Mouse (Mus musculus) spleen, postnatal 36 days (tissue): ENCODE results near the gene Lce1l.
"Not testable (repeated sequence)": the region's sequence is repeated elsewhere in the genome, so short reads cannot be mapped to it uniquely, and the experiment has no call there.

Experiments
- DNase-seq, 2 experiments: peaks; one replicate each; pipeline ENCODE4 v3.0.0; 2022; ENCODE audit warnings: low spot score in 2 of 2, mixed read lengths in 1 of 2

Gene Lce1l

DNA sequence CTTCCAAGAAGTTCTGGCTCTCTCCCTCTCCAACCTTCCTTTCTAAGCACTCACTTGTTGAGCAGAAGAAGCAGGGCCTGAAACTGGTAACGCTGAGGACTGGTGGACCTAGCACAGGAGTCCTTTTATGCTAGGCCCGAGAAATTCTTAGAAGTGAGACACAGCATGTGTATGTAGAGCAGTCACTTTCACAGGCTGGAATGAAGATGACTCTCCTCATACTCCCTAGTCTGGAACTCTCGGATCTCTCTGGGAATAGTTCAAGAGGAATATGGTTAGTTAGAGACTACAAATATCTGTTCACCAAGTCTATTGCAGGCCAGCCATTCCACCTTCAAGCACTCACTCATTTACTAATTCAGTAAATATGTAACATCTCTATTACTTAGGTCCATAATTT lies at the start of gene Lce1l:
TSS of gene Lce1l (minus strand) at position 101 of the 400 bp plus-strand sequence.
- no peak for DNase-seq

DNA sequence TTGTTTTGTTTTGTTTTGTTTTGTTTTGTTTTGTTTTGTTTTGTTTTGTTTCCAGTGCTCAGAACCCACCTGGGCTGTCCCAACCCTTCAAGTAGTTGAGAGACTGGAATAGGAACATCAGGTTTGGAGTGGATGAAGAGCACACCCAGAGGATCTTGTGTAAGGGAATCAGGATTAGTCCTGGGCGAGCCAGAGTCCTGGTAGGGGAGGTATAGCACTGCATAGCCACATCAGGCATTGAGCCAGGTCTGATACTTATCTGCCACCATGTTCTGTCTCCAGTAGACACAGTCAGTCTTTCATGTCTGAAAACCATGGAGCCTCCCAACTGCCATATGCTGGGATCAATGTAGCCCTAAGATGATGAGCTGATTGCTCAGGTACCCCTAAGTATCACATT lies 43.4 kb upstream of the Lce1l start:
- no peak for DNase-seq

DNA sequence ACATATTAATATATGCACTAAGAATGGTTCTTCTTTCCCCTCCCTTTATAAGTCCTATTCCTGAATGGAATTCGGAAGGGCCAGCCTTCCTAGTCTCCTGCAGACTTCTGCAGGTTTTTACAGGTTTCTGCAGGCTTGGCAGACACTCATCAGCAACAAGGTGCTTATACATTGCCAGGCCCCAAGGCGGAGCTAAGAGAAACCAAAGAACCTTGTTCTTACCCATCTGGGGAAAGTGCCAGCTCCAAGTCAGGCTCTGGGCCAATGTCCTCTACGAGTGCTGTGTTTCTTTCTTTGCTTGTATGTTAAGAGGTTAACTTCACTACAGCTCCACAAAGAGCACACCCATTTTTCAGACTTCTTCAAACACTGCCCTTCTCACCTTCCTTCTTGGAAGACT lies 43.0 kb upstream of the Lce1l start:
- no peak for DNase-seq

DNA sequence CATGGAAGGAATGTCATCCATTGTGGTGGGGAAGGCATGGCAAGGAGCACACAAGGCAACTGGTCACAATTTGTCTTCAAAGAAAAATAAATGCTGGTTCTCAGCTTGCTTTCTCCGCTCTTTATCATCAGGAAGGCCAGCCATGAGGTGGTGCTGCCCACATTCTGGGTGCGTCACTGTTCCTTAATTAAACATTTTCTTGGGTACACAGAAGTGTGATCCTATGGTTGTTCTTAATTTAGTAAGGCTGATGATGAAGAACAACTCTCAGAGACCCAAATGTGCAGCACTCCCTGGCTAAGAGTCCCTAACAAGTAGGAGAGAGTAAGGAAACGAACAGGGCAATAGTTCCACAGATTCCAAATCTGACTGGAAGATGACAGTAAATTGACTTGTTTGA lies 23.1 kb upstream of the Lce1l start:
- no peak for DNase-seq

DNA sequence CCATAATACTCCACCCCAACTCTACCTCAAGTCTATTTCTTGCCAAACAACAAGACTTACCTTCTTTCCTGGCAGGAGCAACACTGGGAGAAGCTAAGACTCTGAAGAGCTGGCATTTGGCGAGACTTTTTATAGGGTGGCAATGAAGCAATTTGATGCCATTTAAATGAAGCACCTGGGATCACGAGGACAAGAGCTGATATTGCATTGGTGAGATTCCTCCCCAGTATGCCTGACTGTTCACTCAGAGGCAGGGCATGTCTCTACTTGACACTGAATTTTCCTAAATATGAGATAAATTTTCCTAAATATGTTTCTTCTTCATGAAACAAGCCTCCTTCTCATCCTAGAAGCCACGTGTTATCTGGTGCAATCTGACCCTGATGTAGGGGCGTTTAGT lies 19.0 kb upstream of the Lce1l start, which contains the start of gene 2310050C09Rik:
TSS of gene 2310050C09Rik (minus strand) at position 101 of the 400 bp plus-strand sequence.
- no peak for DNase-seq

DNA sequence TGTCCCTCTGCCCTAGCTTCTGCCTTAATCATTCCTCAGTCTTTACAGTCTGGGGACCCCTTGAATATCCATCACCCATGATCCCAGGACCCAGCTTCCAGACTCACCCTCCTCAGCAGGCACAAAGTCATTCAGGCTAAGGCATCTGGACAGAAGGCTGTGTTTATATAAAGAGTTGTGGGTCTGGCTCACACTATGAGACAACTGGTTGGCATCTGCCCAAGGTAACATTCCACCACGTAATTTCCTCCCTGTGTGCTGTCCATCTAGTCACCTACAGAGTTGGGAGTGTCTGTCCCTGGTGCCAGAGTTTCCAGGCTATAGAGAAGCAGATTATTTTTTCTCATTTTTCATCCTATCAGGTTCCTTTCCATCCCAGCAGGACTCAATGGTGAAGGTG lies 24.0 kb downstream of the Lce1l start, which contains the start of gene Kprp:
TSS of gene Kprp (minus strand) at position 140 of the 400 bp plus-strand sequence.
- DNase-seq = no peak

DNA sequence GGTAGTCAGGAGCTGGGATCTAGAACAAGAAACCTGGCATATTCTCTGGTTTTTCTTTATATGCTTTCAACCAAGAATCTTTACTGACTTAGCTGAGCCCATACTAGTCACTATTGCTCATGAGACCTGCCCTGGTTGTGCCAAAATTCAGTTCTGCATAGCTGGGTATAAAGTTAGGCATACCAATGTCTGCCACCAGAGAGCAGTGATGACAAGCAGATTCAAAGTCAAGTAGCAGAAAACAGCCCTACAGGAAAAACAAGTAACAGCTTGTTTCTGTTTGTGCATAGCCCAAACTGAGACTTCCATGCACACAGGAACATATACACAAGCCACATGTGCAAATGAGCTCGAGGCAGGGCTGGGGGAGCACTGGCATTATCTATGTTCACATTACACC lies 25.3 kb downstream of the Lce1l start:
- no peak for DNase-seq

DNA sequence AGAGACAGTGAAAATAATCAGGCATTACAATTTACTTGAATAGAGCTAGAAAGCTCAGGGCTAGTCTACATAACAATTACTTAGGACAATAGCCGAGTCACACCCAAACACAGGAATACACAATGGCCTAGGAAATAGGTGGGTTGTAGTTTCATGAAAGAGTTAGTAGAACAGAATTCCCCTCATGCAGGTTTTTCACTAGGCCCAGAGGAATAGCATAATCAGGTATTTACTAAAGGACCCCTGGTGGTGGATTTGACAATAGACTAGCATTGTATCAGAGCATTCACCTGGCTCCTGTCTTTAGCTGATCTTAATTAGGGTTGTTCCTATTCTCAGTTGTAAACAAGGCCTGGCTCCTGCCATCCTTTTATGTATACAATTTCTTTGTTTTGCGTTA lies 35.0 kb downstream of the Lce1l start:
- DNase-seq = not testable (repeated sequence)

DNA sequence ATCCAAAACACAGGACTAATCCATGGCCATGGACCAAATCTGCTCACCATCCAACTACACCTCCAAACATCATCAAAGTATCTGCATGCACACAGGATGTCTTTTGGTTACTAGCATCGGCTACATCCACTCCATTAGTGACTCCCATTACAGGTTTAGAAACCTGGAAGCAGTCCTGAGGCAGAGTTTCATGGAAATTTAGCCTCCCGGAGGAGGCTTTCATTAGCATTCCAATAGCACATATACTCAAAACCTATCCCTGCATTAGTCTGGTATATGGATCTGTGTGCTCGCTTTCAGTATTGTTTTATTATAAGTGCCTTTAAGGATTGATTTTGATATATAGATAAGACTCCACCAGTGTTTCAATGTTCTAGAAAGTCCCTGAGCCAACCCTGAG lies 35.5 kb downstream of the Lce1l start:
- DNase-seq = no peak

DNA sequence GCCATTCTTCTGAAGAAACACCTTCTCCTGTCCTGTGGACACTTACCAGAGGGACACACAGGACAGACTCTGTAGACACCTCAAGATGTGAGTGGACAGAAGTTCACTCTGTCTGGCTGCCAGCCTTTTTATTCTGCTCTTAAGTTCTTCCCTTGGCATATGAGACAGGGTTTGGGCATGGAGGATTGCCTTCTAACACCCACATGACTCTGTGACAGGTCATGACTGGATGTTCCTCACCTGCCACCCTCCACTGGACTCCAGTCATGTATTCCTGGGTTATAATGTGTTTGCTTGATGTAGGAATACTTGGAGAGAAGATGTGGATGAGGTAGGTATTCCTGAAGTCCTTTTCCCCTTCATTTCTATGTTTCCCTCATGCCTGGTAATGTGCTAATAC lies 43.3 kb downstream of the Lce1l start, which contains the start of gene Lce1k:
TSS of gene Lce1k (minus strand) at position 101 of the 400 bp plus-strand sequence.
- DNase-seq = no peak
